Mouse (Mus musculus) c-Kit-positive CD71-positive TER-119-negative erythroid progenitor cells, embryonic 14.5 days (primary cell): ENCODE results near the gene Mfap2.

ENCODE experiments used
- DNase-seq: peaks from one replicate; pipeline ENCODE4 v3.0.0-alpha.2; 2013; ENCODE audit warnings: low read depth

Mfap2 gene

DNA sequence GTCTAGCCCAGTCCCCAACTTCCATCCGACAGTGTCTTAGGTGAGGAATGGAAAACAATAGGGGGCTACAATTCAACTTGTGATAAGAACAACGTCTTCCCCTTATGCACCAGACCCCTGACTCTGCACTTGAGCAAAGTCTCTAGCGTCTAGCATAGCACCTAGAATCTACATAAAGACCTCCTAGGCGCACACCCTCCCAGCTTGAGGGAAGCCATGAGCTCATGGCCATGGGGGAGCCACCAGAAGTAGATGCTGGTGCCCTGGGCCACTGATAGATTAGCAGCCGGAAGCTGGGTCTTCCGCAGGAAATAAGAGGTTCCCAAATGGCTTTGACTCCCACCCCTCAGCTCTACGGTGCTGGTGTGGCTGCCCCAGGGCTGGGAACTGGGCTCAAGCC, 22.7 kb upstream of the Mfap2 start:
- no peak for DNase-seq

- no peak for DNase-seq
These were observed 21.4 kb upstream of the Mfap2 start for GRCm38 (mm10) chr4:140988706-140989290.

- DNase-seq: no peak
These were observed 20.8 kb upstream of the Mfap2 start for GRCm38 (mm10) chr4:140989447-140989846.

GRCm38 (mm10) chr4:140992215-140992614, 18.0 kb upstream of the Mfap2 start:
- DNase-seq: no peak

DNA sequence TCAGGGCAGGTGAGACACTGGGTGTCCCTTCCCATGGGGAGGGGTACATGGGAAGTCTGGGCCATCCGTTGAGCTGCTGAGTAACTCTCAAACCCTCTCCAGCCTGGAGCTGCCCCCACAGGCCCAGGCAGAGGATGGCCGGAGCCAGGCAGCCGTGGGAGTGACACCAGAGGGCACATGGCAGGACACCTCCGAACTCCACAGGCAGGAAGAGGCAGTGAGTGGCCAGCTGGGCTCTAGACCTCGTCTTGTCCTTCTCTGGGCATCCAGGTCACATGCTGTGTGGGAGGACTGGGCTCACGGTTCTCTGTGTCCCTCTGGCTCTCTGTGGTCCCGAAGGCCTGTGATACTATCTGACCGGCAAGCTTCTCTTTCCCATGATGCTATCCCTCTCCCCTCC, 16.4 kb upstream of the Mfap2 start:
- no peak for DNase-seq

DNA sequence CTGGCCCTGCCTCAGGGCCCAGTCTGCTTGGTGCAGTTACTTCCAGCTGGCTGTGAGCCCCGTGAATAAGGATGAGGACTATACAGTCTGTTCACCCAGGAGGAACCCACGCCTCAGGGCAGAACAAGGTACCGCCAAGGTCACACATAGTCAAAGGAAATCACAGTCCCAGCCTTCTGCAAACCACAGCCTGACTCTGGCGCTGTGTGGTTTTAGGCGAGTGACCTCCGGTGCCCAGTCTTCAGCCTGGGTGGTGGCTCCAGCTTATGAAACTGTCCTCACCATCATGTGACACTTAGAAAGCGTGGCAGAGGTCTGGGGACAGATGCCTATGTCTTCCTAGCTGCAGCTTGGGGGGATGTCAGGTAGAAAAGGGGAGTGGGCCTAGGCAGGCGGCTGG, 14.4 kb upstream of the Mfap2 start:
- no peak for DNase-seq

- DNase-seq: no peak
These were observed 13.4 kb upstream of the Mfap2 start for GRCm38 (mm10) chr4:140996812-140997211.

DNA sequence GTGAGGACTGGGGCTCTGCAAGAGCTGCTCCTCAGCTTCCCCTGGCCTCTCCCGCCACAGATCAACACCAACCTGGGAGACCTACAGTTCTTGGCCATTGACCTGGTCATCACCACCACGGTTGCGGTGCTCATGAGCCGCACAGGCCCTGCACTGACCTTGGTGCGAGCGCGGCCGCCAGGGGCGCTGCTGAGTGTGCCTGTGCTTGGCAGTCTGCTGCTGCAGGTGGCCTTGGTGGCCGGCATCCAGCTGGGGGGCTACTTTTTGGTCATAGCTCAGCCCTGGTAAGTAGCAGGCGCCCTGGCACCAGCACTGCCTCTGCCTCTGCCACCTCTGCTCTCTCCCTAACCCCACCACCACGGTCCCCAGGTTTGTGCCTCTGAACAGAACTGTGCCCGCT, 4.2 kb upstream of the Mfap2 start:
- DNase-seq: no peak

GRCm38 (mm10) chr4:141008028-141008427, 2.2 kb upstream of the Mfap2 start:
- DNase-seq: peak; percentile 39

DNA sequence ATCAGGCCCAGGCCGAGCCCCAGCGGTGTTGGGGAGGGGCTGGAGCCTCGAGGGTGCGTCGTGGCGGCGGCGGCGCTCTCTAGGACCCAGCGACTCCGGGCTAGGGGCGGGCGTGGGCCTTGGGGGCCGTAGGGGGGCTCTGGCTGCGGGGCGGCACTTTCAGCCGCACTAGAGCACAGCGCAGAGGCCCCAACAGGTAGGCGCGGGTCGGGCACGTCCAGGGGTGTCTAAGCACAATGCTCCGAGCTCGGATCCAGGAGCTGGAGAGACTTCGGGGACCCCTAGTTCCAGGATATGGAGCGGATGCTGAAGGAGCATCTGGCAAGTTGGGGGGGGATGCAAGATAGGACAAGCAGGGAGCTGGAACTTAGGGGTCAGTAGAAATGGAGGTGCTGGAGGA, 308 bp downstream of the Mfap2 start:
- no peak for DNase-seq

DNA sequence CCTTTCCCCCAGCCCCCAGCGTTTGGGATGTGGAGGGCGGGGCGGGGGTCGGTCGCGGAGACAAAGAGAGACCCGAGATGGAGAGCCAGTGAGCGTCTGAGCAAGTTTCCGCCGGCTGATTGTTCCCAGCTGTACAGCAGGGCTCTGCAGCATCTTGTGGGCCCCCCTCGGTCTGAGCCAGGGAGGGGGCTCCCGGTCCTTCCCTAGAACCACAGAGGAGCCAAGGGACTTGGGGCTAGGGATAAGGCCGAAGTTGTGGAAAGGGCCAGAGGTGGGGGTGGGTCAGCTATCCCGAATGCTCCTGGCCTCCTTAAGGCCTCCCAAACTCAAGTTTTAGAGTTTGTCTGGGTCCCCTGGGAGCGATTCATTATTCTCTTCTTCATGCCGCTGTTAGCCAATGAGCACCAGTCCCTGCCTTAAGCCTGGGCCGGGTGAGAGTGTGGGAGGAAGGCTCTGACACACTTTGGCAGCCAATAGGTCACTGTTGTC, 767 bp downstream of the Mfap2 start:
- no peak for DNase-seq

DNA sequence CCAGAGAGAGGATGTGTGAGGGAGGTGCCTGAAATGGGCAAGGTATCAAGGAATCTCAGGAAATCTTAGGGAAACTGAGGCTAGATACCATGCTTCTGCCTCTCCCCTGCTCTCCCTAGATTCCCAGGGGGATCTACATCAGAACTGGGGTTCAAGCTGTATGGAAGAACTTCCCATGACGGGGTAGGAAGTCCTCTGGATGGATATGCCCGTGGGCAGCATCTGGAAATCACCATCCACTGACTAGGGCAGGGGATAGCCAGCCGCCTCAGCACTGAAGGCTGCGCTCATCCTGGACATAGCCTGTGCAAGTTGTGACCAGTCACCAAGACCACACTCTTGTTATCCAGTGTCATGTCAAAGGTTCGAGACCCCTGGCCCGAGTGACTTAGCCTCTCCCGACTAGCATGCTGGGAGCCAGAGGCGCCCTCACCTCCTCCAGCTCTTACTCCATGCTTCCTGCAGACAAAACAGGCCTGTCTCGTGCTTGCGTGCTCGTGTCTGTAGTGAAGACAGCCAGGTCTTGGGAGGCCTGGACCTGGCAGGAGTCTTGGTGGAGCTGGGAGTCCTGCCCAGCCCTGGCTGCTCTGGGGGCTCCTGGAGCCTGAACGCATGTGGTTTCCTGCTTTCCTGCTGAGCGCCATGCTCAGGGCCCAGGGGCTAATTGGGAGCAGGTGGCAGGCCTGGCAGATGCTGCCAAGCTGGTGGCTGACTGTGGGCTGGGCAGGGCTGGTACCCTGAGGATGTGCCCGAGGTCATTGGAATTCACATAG, 1.5 kb downstream of the Mfap2 start:
- no peak for DNase-seq

DNA sequence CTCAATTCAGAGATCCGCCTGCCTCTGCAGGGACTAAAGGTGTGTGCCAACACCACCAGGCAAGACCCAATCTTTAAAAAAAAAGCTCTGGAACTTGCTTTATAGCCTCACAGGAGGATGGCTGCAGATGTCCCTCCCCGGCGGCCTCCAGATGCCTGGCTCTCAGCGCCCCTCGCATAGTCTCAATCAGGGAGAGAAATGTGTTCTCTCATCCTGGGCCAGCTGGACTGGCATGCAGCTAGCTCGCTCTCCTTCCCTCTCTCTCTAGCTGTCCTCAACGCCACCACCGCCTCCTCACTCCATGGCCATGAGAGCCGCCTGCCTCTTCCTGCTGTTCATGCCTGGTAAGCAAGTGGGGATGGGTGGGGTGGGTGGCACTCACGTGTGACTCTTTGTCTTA, 2.3 kb downstream of the Mfap2 start:
- DNase-seq: no peak

DNA sequence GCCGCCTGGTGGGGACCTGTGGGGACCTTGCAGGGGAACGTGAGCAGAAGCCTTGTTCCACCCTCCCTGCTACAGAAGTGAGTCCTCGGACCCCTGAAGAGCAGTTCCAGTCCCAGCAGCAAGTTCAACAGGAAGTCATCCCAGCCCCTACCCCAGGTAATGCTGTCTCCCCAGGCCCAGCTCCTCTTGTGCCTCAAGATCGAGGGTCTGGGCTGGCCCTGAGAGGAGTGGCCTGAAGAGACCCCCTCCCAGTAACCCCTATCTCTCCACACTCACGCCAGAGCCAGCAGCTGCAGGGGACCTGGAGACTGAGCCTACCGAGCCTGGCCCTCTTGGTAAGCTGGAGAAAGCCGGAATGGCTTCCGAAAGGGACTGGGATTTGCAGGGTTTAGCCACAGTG, 3.9 kb downstream of the Mfap2 start:
- DNase-seq: no peak

GRCm38 (mm10) chr4:141014856-141015255, 4.6 kb downstream of the Mfap2 start:
- DNase-seq: no peak

- no peak for DNase-seq
These were observed 5.1 kb downstream of the Mfap2 start for GRCm38 (mm10) chr4:141015356-141015755.

- DNase-seq: no peak
These were observed 6.1 kb downstream of the Mfap2 start for GRCm38 (mm10) chr4:141016311-141016710.

GRCm38 (mm10) chr4:141017657-141018436, 7.6 kb downstream of the Mfap2 start:
- DNase-seq: no peak

DNA sequence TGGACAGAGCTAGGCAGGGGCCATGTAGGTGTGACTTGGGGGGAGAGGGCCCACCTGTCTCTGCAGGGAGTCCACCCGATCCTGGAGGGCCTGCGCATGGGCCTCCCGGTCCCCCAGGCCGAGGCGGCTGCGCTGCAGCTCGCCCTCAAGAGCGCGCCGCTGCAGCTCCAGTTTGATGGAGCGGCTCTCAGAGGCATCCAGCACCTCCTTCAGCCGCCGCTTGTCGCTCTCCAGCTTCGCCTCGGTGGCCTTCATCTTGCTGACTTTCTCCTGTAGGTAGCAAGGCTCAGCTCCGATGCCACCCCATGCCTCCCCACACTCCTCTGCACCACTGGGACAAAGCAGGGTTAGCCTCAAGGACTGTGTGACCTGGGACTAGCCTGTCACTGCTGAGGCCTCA, 10.0 kb downstream of the Mfap2 start:
- DNase-seq: no peak

GRCm38 (mm10) chr4:141020811-141021613, 10.8 kb downstream of the Mfap2 start:
- DNase-seq: no peak

GRCm38 (mm10) chr4:141021614-141021929, 11.4 kb downstream of the Mfap2 start:
- no peak for DNase-seq

- no peak for DNase-seq
These were observed 13.8 kb downstream of the Mfap2 start for GRCm38 (mm10) chr4:141024052-141024451.
